Mouse (Mus musculus): ENCODE results near the gene Rnf34. TPM values are rescaled to one million over a fixed set of nuclear protein-coding genes. Genes with fewer than 3 reads are reported as not detected.

Rnf34 gene
- total and polyA plus RNA-seq, 3 experiments = 18.4 to 29.1 (median 24.6) TPM

DNA sequence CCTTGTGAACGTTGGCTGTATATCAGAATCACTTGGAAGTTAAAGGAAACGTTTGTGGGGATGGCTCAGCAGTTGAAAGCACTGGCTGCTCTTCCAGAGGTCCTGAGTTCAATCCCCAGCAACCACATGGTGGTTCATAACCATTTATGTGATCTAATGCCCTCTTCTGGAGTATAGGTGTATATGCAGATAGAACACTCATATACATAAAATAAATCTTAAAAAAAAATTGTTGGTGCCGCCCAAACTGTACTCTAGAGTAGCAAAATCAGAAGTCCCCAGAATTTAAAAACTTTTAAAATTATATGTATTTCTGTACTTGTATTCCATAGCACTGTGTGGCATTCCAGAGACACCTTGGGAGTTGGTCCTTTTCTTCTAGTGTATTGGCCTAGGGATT, 6.0 kb downstream of the Rnf34 start:
- Histone ChIP-seq H3K9me3 (replicated peaks; ENCODE audit: low read length) (no peaks in the 10 kb centered on the region), H3K27me3 (replicated peaks) (no peaks in the 10 kb centered on the region), H3K4me1 (ENCODE audit: control insufficient read depth in 1 of 2, insufficient read depth in 2 of 2) (peaks cover 7 to 43% of the 10 kb centered on the region in 2 experiments), H3K27ac (ENCODE audit: insufficient read depth, low read depth) (no peak overlapping the region), H3K36me3 (replicated peaks in 1 of 2; ENCODE audit: control insufficient read depth in 1 of 2, insufficient read depth in 1 of 2, low read length in 1 of 2) (peaks cover 3 to 23% of the 10 kb centered on the region in 2 experiments), H3K79me2 (replicated peaks; ENCODE audit: control insufficient read depth, extremely low read depth, insufficient read depth, poor library complexity, severe bottlenecking) (peaks cover 16% of the 10 kb centered on the region), H3K4me2 (ENCODE audit: insufficient read depth, low read depth, poor library complexity, severe bottlenecking) (no peak overlapping the region), H3K4me3 (replicated peaks in 1 of 3; ENCODE audit: low read depth in 2 of 3, low read length in 2 of 3, poor library complexity in 1 of 3) (no peak overlapping the region), H3K9ac (ENCODE audit: insufficient read depth, low read depth) (no peak overlapping the region)
- dilution Hi-C loops (cut with MboI; ENCODE audit: extremely low pct_ligation_motif_present, extremely low pct_unique_long_range_greater_than_20kb, low sequenced_read_pairs) (no loop called here), in situ Hi-C loops (cut with MboI; ENCODE audit: low pct_ligation_motif_present, low pct_unique_long_range_greater_than_20kb, low sequenced_read_pairs) (no loop called here)
- TF ChIP-seq CTCF (conservative IDR thresholded peaks at IDR 0.05 in 1 of 2, IDR thresholded peaks at IDR 0.05 in 1 of 2; ENCODE audit: low read depth in 2 of 2, low read length in 2 of 2) (peak in 1 of 2 experiments; percentile 49; a peak in 2 of 4 replicates), NRF1 (IDR thresholded peaks at IDR 0.05; ENCODE audit: low read depth, low read length) (no peak), MYC (IDR thresholded peaks at IDR 0.05; ENCODE audit: low read depth, low read length) (peak; percentile 76; the same call in 1 of the 2 replicates), SMC3 (IDR thresholded peaks at IDR 0.05; ENCODE audit: low read depth, low read length) (peak; percentile 11; the same call in 1 of the 2 replicates), ZNF384 (IDR thresholded peaks at IDR 0.05; ENCODE audit: low read depth, low read length) (peak; percentile 34; the same call in 1 of the 2 replicates), RAD21 (IDR thresholded peaks at IDR 0.05; ENCODE audit: low read depth, low read length) (peak; percentile 25), MAZ (IDR thresholded peaks at IDR 0.05; ENCODE audit: low read depth, low read length) (no peak)
- no peak for DNase-seq (ENCODE audit: extremely low read depth)

DNA sequence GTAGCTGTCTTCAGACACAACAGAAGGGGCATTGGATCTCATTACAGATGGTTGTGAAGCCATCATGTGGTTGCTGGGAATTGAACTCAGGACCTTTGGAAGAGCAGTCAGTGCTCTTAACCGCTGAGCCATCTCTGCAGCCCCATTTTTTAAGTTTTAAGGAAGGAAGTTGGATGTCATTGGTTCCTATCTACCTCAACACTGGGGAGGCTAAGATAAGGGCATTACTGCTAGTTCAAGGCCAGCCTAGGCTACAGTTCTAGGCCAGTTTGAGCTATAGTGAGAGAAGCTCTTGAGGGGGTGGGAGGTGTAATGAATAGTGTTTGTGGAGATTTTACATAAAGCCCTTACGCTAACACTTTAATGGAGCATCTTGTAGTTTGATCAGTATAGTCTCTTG, 13.2 kb downstream of the Rnf34 start:
- H3K4me1 ChIP-seq (ENCODE audit: control insufficient read depth in 1 of 2, insufficient read depth in 2 of 2) = peaks cover 0 to 26% of the 10 kb centered on the region in 2 experiments; a peak in 3 of 4 replicates
- H3K9me3 ChIP-seq (replicated peaks; ENCODE audit: low read length) = no peaks in the 10 kb centered on the region
- no peaks in the 10 kb centered on the region for H3K27me3 ChIP-seq (replicated peaks)
- no peak overlapping the region for H3K9ac ChIP-seq (ENCODE audit: insufficient read depth, low read depth)
- in situ Hi-C loops (cut with MboI; ENCODE audit: low pct_ligation_motif_present, low pct_unique_long_range_greater_than_20kb, low sequenced_read_pairs) (no loop called here), dilution Hi-C loops (cut with MboI; ENCODE audit: extremely low pct_ligation_motif_present, extremely low pct_unique_long_range_greater_than_20kb, low sequenced_read_pairs) (no loop called here)
- peaks cover 38 to 74% of the 10 kb centered on the region in 2 experiments for H3K36me3 ChIP-seq (replicated peaks in 1 of 2; ENCODE audit: control insufficient read depth in 1 of 2, insufficient read depth in 1 of 2, low read length in 1 of 2)
- H3K79me2 ChIP-seq (replicated peaks; ENCODE audit: control insufficient read depth, extremely low read depth, insufficient read depth, poor library complexity, severe bottlenecking) = peaks cover 10% of the 10 kb centered on the region
- no peak overlapping the region for H3K27ac ChIP-seq (ENCODE audit: insufficient read depth, low read depth)
- TF ChIP-seq CHD2 (IDR thresholded peaks at IDR 0.05; ENCODE audit: low read length) (no peak), JUND (conservative IDR thresholded peaks at IDR 0.05; ENCODE audit: low read depth, low read length) (no peak), UBTF (IDR thresholded peaks at IDR 0.05; ENCODE audit: low read depth, low read length) (no peak), ZKSCAN1 (IDR thresholded peaks at IDR 0.05; ENCODE audit: borderline replicate concordance, low read depth, low read length) (no peak), EP300 (IDR thresholded peaks at IDR 0.05; ENCODE audit: low read length) (no peak)
- H3K4me3 ChIP-seq (replicated peaks in 1 of 3; ENCODE audit: low read depth in 2 of 3, low read length in 2 of 3, poor library complexity in 1 of 3) = no peak overlapping the region
- no peak for DNase-seq (ENCODE audit: extremely low read depth)
- no peak overlapping the region for H3K4me2 ChIP-seq (ENCODE audit: insufficient read depth, low read depth, poor library complexity, severe bottlenecking)

DNA sequence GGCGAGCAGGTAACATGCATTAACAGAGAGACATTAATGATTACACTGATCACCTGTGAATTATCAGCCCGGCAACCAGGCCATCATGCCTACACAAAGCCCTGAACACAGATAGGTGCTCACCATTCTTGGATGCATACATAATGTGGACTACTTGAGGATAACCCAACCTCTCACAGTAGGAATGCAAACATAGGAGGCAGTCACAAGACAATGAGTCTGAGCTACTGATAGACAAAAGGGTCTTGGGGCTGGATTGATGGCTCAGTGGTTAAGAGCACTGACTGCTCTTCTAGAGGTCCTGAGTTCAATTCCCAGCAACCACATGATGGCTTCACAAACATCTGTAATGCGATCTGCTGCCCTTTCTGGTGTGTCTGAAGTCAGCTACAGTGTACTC, 22.8 kb downstream of the Rnf34 start:
- no peak overlapping the region for H3K27ac ChIP-seq (ENCODE audit: insufficient read depth, low read depth)
- H3K4me2 ChIP-seq (ENCODE audit: insufficient read depth, low read depth, poor library complexity, severe bottlenecking) = no peak overlapping the region
- H3K36me3 ChIP-seq (replicated peaks in 1 of 2; ENCODE audit: control insufficient read depth in 1 of 2, insufficient read depth in 1 of 2, low read length in 1 of 2) = peaks cover 46 to 68% of the 10 kb centered on the region in 2 experiments
- no peak for DNase-seq (ENCODE audit: extremely low read depth)
- H3K9me3 ChIP-seq (replicated peaks; ENCODE audit: low read length) = no peaks in the 10 kb centered on the region
- H3K27me3 ChIP-seq (replicated peaks) = no peaks in the 10 kb centered on the region
- peaks cover 34% of the 10 kb centered on the region for H3K79me2 ChIP-seq (replicated peaks; ENCODE audit: control insufficient read depth, extremely low read depth, insufficient read depth, poor library complexity, severe bottlenecking)
- no peak overlapping the region for H3K4me3 ChIP-seq (replicated peaks in 1 of 3; ENCODE audit: low read depth in 2 of 3, low read length in 2 of 3, poor library complexity in 1 of 3)
- dilution Hi-C loops (cut with MboI; ENCODE audit: extremely low pct_ligation_motif_present, extremely low pct_unique_long_range_greater_than_20kb, low sequenced_read_pairs) (no loop called here), in situ Hi-C loops (cut with MboI; ENCODE audit: low pct_ligation_motif_present, low pct_unique_long_range_greater_than_20kb, low sequenced_read_pairs) (no loop called here)
- H3K9ac ChIP-seq (ENCODE audit: insufficient read depth, low read depth) = no peak overlapping the region
- H3K4me1 ChIP-seq (ENCODE audit: control insufficient read depth in 1 of 2, insufficient read depth in 2 of 2) = peaks cover 7 to 52% of the 10 kb centered on the region in 2 experiments
- TF ChIP-seq NELFE (IDR thresholded peaks at IDR 0.05; ENCODE audit: low read depth, low read length) (no peak), RCOR1 (conservative IDR thresholded peaks at IDR 0.05; ENCODE audit: low read depth, low read length) (no peak), HCFC1 (IDR thresholded peaks at IDR 0.05; ENCODE audit: low read depth, low read length) (no peak), MEF2A (IDR thresholded peaks at IDR 0.05; ENCODE audit: borderline replicate concordance, low read depth, low read length) (no peak), RAD21 (IDR thresholded peaks at IDR 0.05; ENCODE audit: low read depth, low read length) (no peak), IRF4 (IDR thresholded peaks at IDR 0.05; ENCODE audit: low read depth, low read length) (no peak), MXI1 (IDR thresholded peaks at IDR 0.05; ENCODE audit: low read depth, low read length) (no peak), USF1 (IDR thresholded peaks at IDR 0.05; ENCODE audit: low read depth, low read length) (no peak), SMC3 (IDR thresholded peaks at IDR 0.05; ENCODE audit: low read depth, low read length) (no peak), E2F4 (IDR thresholded peaks at IDR 0.05; ENCODE audit: insufficient replicate concordance, low read depth, low read length) (no peak), BHLHE40 (IDR thresholded peaks at IDR 0.05; ENCODE audit: low read depth, low read length) (no peak), UBTF (IDR thresholded peaks at IDR 0.05; ENCODE audit: low read depth, low read length) (no peak), ETS1 (conservative IDR thresholded peaks at IDR 0.05; ENCODE audit: low read depth, low read length) (no peak), NRF1 (IDR thresholded peaks at IDR 0.05; ENCODE audit: low read depth, low read length) (no peak), JUN (IDR thresholded peaks at IDR 0.05; ENCODE audit: insufficient read depth, low read depth, low read length) (no peak), ZC3H11A (IDR thresholded peaks at IDR 0.05; ENCODE audit: low read depth, low read length) (no peak), ELF1 (IDR thresholded peaks at IDR 0.05; ENCODE audit: low read depth, low read length) (no peak), MAFK (IDR thresholded peaks at IDR 0.05; ENCODE audit: insufficient replicate concordance, low read length) (no peak)
